Mouse (Mus musculus) duodenum, adult 2 months (tissue): Measurements from ENCODE around the gene Olfr1247. TPM values are rescaled to one million over a fixed set of nuclear protein-coding genes. Genes with fewer than 3 reads are reported as not detected.

Experiments used
- polyA plus RNA-seq: library from polyadenylated mRNA; depleted of rRNA; stranded (reverse); fragments of >200 nt; gene quantifications from 2 replicates; pipeline ENCODE4 v1.2.3, GENCODE M21; 2012; ENCODE audit warnings: low replicate concordance; rRNA removed

Olfr1247 gene
- not detected in 2 replicates for polyA plus RNA-seq

DNA sequence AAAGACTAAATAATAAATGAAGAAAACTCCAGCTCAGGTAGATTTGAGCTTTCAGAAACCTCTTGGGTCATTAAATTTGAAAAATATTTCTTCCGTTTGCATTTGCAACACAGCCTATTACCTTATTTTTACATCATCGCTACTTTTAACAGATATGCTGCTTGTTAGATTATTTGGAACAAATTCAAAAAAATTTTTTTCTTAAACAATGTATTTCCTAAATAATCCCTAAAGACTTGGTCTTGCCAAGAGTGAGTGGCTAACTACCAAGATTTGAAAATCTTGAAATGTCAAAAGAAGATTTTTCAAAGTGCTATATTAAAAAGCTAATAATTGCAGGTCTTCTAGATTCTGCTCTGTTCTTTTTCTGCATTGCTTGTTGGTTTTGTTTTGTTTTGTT lies at the start of gene Olfr1247:
TSS of gene Olfr1247 (minus strand) at position 101 of the 400 bp plus-strand sequence.

DNA sequence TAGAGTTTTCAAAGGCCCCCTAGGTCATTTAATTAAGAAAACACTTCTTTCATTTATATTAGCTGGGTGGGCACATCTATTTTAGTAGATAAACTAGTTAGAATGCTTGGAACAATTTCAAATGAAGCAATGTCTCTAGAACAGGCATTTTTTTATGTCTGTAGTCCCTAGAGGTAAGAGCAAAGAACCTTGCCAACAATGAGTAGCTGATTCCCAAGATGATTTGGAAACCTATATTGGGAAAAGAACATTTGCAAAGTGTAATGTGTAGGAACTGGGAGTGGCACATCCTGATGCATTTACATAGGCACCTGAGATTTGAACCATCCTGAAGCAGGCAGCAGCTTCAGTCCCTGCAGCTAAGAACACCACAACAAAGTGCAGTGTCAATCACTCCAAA lies 47.4 kb upstream of the Olfr1247 start, which contains the start of gene Olfr1250:
TSS of gene Olfr1250 (minus strand) at position 101 of the 400 bp plus-strand sequence.

DNA sequence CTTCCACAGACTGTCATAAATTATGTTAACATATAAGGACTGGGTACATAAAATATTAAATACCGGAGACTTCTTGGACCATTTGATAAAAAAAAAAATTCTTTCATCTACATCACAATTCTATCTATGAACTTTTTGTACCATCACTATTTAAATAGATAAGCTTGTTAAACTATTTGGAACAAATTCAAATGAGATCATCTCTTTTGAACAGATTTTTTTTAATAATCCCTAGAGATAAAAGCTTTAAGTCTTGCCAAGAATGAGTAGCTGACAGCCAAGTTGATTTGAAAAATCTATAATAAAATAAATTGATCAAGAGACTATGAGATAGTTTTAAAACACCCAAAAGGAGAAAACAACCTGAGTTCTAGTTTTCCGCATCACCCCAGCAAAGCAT lies 21.0 kb upstream of the Olfr1247 start, which contains the start of gene Olfr1249:
TSS of gene Olfr1249 (minus strand) at position 101 of the 400 bp plus-strand sequence.

DNA sequence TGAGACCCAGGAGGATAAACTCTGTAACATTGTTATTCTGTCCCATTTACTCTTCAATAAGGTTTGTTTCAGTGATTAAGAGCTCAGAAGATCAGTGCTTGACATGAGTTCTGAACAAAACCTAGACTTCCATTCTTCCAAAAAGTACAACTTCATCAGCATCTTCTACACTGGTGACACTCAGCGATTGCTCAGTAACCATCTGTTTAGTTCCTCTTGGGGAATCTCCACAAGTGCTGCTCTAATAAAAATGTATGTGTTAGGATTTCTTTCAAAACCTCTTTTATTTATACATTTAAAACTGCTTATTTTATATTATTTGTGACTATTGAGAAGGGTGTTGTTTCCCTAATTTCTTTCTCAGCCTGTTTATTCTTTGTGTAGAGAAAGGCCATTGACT lies 4.2 kb upstream of the Olfr1247 start, which contains the start of gene Olfr1248:
TSS of gene Olfr1248 (minus strand) at position 101 of the 400 bp plus-strand sequence.

DNA sequence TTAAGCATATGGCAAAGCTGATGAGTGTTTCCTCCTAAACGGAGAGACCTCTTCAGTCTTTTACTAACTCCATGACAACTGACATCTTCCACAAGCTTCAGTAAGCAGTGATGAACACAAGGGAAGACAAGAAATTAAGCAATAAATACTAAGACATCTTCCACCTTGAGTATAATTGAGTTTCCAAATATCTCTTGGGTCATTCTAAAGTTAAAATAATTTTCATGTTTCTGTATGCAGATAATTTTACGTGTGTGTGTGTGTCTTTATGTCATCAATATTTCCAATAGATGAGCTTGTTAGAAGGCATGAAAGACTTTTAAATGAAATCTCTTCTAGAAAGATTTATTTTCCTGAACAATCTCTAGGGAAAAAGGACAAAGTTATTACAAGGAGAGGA lies 20.9 kb downstream of the Olfr1247 start, which contains the start of gene Olfr1246:
TSS of gene Olfr1246 (minus strand) at position 101 of the 400 bp plus-strand sequence.

DNA sequence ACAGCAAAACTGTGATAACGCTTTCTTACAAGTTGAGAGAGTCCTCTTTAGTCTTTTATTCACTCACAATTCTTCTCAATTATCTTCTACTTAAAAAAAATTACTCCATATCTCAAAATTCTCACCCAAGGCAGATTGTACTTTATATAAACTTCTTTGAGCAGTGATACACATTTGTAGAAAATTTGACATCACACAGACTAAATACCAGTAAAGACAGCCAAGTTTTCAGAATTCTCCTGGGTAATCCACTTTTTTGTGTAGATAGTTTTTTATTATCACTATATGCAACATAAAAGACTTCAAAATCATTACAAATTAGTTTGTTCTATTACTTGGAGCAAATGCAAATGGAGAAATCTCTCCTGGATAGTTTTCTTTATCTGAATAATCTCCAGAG lies 35.6 kb downstream of the Olfr1247 start, which contains the start of gene Olfr1245:
TSS of gene Olfr1245 (minus strand) at position 101 of the 400 bp plus-strand sequence.

Other genes starting within 250 kb of the Olfr1247 start
- not detected in 2 replicates for gene Olfr1234, start 249.3 kb downstream of the Olfr1247 start, polyA plus RNA-seq
- gene Olfr1238, start 204.5 kb downstream of the Olfr1247 start, polyA plus RNA-seq, result not detected in 2 replicates
- gene Olfr1239, start 193.7 kb downstream of the Olfr1247 start, polyA plus RNA-seq, result not detected in 2 replicates
- not detected in 2 replicates for gene Olfr1240, start 171.1 kb downstream of the Olfr1247 start, polyA plus RNA-seq
- gene Olfr1241, start 127.0 kb downstream of the Olfr1247 start, polyA plus RNA-seq, result not detected in 2 replicates
- not detected in 2 replicates for gene Olfr1242, start 115.8 kb downstream of the Olfr1247 start, polyA plus RNA-seq
- not detected in 2 replicates for gene Olfr1243, start 82.6 kb downstream of the Olfr1247 start, polyA plus RNA-seq
- gene Olfr1245, start 35.7 kb downstream of the Olfr1247 start, polyA plus RNA-seq, result not detected in 2 replicates
- gene Olfr1246, start 21.0 kb downstream of the Olfr1247 start, polyA plus RNA-seq, result not detected in 2 replicates
- not detected in 2 replicates for gene Olfr1248, start 4.1 kb upstream of the Olfr1247 start, polyA plus RNA-seq
- not detected in 2 replicates for gene Olfr1249, start 20.9 kb upstream of the Olfr1247 start, polyA plus RNA-seq
- not detected in 2 replicates for gene Olfr1250, start 47.3 kb upstream of the Olfr1247 start, polyA plus RNA-seq
- not detected in 2 replicates for gene Olfr1251, start 57.8 kb upstream of the Olfr1247 start, polyA plus RNA-seq
- not detected in 2 replicates for gene Olfr1252, start 110.9 kb upstream of the Olfr1247 start, polyA plus RNA-seq
- not detected in 2 replicates for gene Olfr1253, start 143.0 kb upstream of the Olfr1247 start, polyA plus RNA-seq
- not detected in 2 replicates for gene Olfr1254, start 179.5 kb upstream of the Olfr1247 start, polyA plus RNA-seq
- not detected in 2 replicates for gene Olfr1255, start 197.9 kb upstream of the Olfr1247 start, polyA plus RNA-seq
- gene Olfr1256, start 227.4 kb upstream of the Olfr1247 start, polyA plus RNA-seq, result not detected in 2 replicates
- gene Olfr48, start 234.1 kb upstream of the Olfr1247 start, polyA plus RNA-seq, result not detected in 2 replicates